Mouse (Mus musculus): ENCODE results near the gene Wfikkn2. TPM values are rescaled to one million over a fixed set of nuclear protein-coding genes. Genes with fewer than 3 reads are reported as not detected.
A peak's percentile ranks its signal among the peaks of the same experiment; 100 is the strongest.

Wfikkn2 gene
- polyA plus RNA-seq, 1 experiment, result 0.28 TPM

GRCm38 (mm10) chr11:94243422-94244180, 2.2 kb downstream of the Wfikkn2 start:
- H3K4me3 ChIP-seq (ENCODE audit: insufficient read depth, low read depth, low read length), result peak overlapping the region; percentile 39
- H3K27ac ChIP-seq (replicated peaks; ENCODE audit: low read depth, low read length), result no peak overlapping the region
- no peaks in the 10 kb centered on the region for H3K4me1 ChIP-seq (ENCODE audit: control insufficient read depth, insufficient read depth, insufficient read length, low read length)

GRCm38 (mm10) chr11:94242760-94243421, 2.9 kb downstream of the Wfikkn2 start:
- Histone ChIP-seq H3K4me3 (ENCODE audit: insufficient read depth, low read depth, low read length) (peak overlapping the region; percentile 39), H3K27ac (replicated peaks; ENCODE audit: low read depth, low read length) (no peak overlapping the region), H3K4me1 (ENCODE audit: control insufficient read depth, insufficient read depth, insufficient read length, low read length) (no peaks in the 10 kb centered on the region)

GRCm38 (mm10) chr11:94239706-94240105, 6.1 kb downstream of the Wfikkn2 start:
- Histone ChIP-seq H3K27ac (replicated peaks; ENCODE audit: low read depth, low read length) (no peak overlapping the region), H3K4me3 (ENCODE audit: insufficient read depth, low read depth, low read length) (no peak overlapping the region), H3K4me1 (ENCODE audit: control insufficient read depth, insufficient read depth, insufficient read length, low read length) (no peaks in the 10 kb centered on the region)

- no peak overlapping the region for H3K27ac ChIP-seq (replicated peaks; ENCODE audit: low read depth, low read length)
- no peaks in the 10 kb centered on the region for H3K4me1 ChIP-seq (ENCODE audit: control insufficient read depth, insufficient read depth, insufficient read length, low read length)
- H3K4me3 ChIP-seq (ENCODE audit: insufficient read depth, low read depth, low read length), result no peak overlapping the region
These were observed 7.0 kb downstream of the Wfikkn2 start for GRCm38 (mm10) chr11:94238786-94239185.

GRCm38 (mm10) chr11:94236074-94236473, 9.7 kb downstream of the Wfikkn2 start:
- no peak overlapping the region for H3K27ac ChIP-seq (replicated peaks; ENCODE audit: low read depth, low read length)
- no peak overlapping the region for H3K4me3 ChIP-seq (ENCODE audit: insufficient read depth, low read depth, low read length)
- H3K4me1 ChIP-seq (ENCODE audit: control insufficient read depth, insufficient read depth, insufficient read length, low read length), result peaks cover 3% of the 10 kb centered on the region; the same call in 1 of the 2 replicates

- Histone ChIP-seq H3K27ac (replicated peaks; ENCODE audit: low read depth, low read length) (no peak overlapping the region), H3K4me1 (ENCODE audit: control insufficient read depth, insufficient read depth, insufficient read length, low read length) (peaks cover 3% of the 10 kb centered on the region; the same call in 1 of the 2 replicates), H3K4me3 (ENCODE audit: insufficient read depth, low read depth, low read length) (no peak overlapping the region)
These were observed 10.9 kb downstream of the Wfikkn2 start for GRCm38 (mm10) chr11:94234857-94235256.

GRCm38 (mm10) chr11:94234380-94234779, 11.4 kb downstream of the Wfikkn2 start:
- no peak overlapping the region for H3K4me3 ChIP-seq (ENCODE audit: insufficient read depth, low read depth, low read length)
- H3K27ac ChIP-seq (replicated peaks; ENCODE audit: low read depth, low read length), result no peak overlapping the region

GRCm38 (mm10) chr11:94233405-94233804, 12.4 kb downstream of the Wfikkn2 start:
- Histone ChIP-seq H3K4me1 (ENCODE audit: control insufficient read depth, insufficient read depth, insufficient read length, low read length) (peaks cover 3% of the 10 kb centered on the region; the same call in 1 of the 2 replicates), H3K4me3 (ENCODE audit: insufficient read depth, low read depth, low read length) (no peak overlapping the region), H3K27ac (replicated peaks; ENCODE audit: low read depth, low read length) (no peak overlapping the region)

More at GRCm38 (mm10) chr11:94234380-94234779, 11.4 kb downstream of the Wfikkn2 start:
- peaks cover 3% of the 10 kb centered on the region; the same call in 1 of the 2 replicates for H3K4me1 ChIP-seq (ENCODE audit: control insufficient read depth, insufficient read depth, insufficient read length, low read length)

- Histone ChIP-seq H3K4me1 (ENCODE audit: control insufficient read depth, insufficient read depth, insufficient read length, low read length) (peaks cover 3% of the 10 kb centered on the region; the same call in 1 of the 2 replicates), H3K27ac (replicated peaks; ENCODE audit: low read depth, low read length) (no peak overlapping the region), H3K4me3 (ENCODE audit: insufficient read depth, low read depth, low read length) (no peak overlapping the region)
These were observed 13.8 kb downstream of the Wfikkn2 start for GRCm38 (mm10) chr11:94231821-94232552.

- Histone ChIP-seq H3K27ac (replicated peaks; ENCODE audit: low read depth, low read length) (no peak overlapping the region), H3K4me1 (ENCODE audit: control insufficient read depth, insufficient read depth, insufficient read length, low read length) (peaks cover 6% of the 10 kb centered on the region; the same call in 1 of the 2 replicates), H3K4me3 (ENCODE audit: insufficient read depth, low read depth, low read length) (no peak overlapping the region)
These were observed 15.6 kb downstream of the Wfikkn2 start for GRCm38 (mm10) chr11:94230244-94230643.

- peaks cover 6% of the 10 kb centered on the region; the same call in 1 of the 2 replicates for H3K4me1 ChIP-seq (ENCODE audit: control insufficient read depth, insufficient read depth, insufficient read length, low read length)
- H3K4me3 ChIP-seq (ENCODE audit: insufficient read depth, low read depth, low read length), result no peak overlapping the region
- H3K27ac ChIP-seq (replicated peaks; ENCODE audit: low read depth, low read length), result no peak overlapping the region
These were observed 16.4 kb downstream of the Wfikkn2 start for GRCm38 (mm10) chr11:94229207-94229960.

- H3K4me3 ChIP-seq (ENCODE audit: insufficient read depth, low read depth, low read length), result no peak overlapping the region
- H3K27ac ChIP-seq (replicated peaks; ENCODE audit: low read depth, low read length), result no peak overlapping the region
- peaks cover 6% of the 10 kb centered on the region; the same call in 1 of the 2 replicates for H3K4me1 ChIP-seq (ENCODE audit: control insufficient read depth, insufficient read depth, insufficient read length, low read length)
These were observed 17.4 kb downstream of the Wfikkn2 start for GRCm38 (mm10) chr11:94228416-94228815.

- no peak overlapping the region for H3K4me3 ChIP-seq (ENCODE audit: insufficient read depth, low read depth, low read length)
- H3K27ac ChIP-seq (replicated peaks; ENCODE audit: low read depth, low read length), result no peak overlapping the region
- H3K4me1 ChIP-seq (ENCODE audit: control insufficient read depth, insufficient read depth, insufficient read length, low read length), result peaks cover 3% of the 10 kb centered on the region; the same call in 1 of the 2 replicates
These were observed 19.8 kb downstream of the Wfikkn2 start for GRCm38 (mm10) chr11:94225985-94226384.

GRCm38 (mm10) chr11:94223531-94223930, 22.3 kb downstream of the Wfikkn2 start:
- Histone ChIP-seq H3K4me1 (ENCODE audit: control insufficient read depth, insufficient read depth, insufficient read length, low read length) (peaks cover 3% of the 10 kb centered on the region; the same call in 1 of the 2 replicates), H3K27ac (replicated peaks; ENCODE audit: low read depth, low read length) (no peak overlapping the region), H3K4me3 (ENCODE audit: insufficient read depth, low read depth, low read length) (no peak overlapping the region)

Data from brown adipose tissue, adult 24 weeks (tissue).